Mouse (Mus musculus) thymus, adult 2 months (tissue): ENCODE measurements around the gene Pip4k2a.

Experiments
- CTCF ChIP-seq: fragments of 200-500 bp; IDR thresholded peaks from 2 replicates; pipeline ENCODE4 v1.5.1; 2012; ENCODE audit warnings: mild to moderate bottlenecking, control low read depth, low read length, moderate library complexity, borderline replicate concordance; ENCODE audit not compliant: control insufficient read depth, poor library complexity, insufficient read depth; ENCODE audit errors: extremely low read depth
- POLR2A ChIP-seq: fragments of 200-500 bp; IDR thresholded peaks from 2 replicates; pipeline ENCODE4 v1.6.1; 2012; ENCODE audit warnings: mild to moderate bottlenecking, low read length, control low read depth, moderate library complexity; ENCODE audit not compliant: control insufficient read depth, poor library complexity, insufficient read depth; ENCODE audit errors: extremely low read depth

- TF ChIP-seq CTCF, result no peak
- no peak for TF ChIP-seq POLR2A
Observed at GRCm38 (mm10) chr2:18815336-18815965, 182.5 kb downstream of the Pip4k2a start.
